Mouse (Mus musculus): Measurements from ENCODE around the gene Sh2d1b2. TPM values are rescaled to one million over a fixed set of nuclear protein-coding genes. Genes with fewer than 3 reads are reported as not detected.

Sh2d1b2 gene
- under 1 TPM in 1 of 2 experiments, not detected in 1; 0.34 TPM for polyA plus RNA-seq (2017; shearing (Covaris generic))

DNA sequence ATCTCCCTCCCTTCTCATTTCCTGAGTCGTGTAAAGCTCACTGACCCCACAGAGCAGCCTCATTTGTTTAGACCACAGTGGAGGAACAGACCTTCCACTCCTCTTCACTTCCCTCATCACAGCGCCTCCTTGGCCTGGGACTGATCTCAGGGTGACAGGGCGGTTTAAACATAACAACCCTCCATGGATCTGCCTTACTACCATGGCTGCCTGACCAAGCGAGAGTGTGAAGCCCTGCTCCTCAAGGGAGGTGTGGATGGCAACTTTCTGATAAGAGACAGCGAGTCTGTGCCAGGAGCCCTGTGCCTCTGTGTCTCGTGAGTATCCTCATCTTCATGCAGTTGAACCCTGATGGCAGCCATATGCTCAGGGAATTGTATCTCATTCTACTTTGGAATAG, at the start of gene Sh2d1b2:
Gene Sh2d1b2, plus strand, starts transcription at position 62 of the 400 bp plus-strand sequence.

DNA sequence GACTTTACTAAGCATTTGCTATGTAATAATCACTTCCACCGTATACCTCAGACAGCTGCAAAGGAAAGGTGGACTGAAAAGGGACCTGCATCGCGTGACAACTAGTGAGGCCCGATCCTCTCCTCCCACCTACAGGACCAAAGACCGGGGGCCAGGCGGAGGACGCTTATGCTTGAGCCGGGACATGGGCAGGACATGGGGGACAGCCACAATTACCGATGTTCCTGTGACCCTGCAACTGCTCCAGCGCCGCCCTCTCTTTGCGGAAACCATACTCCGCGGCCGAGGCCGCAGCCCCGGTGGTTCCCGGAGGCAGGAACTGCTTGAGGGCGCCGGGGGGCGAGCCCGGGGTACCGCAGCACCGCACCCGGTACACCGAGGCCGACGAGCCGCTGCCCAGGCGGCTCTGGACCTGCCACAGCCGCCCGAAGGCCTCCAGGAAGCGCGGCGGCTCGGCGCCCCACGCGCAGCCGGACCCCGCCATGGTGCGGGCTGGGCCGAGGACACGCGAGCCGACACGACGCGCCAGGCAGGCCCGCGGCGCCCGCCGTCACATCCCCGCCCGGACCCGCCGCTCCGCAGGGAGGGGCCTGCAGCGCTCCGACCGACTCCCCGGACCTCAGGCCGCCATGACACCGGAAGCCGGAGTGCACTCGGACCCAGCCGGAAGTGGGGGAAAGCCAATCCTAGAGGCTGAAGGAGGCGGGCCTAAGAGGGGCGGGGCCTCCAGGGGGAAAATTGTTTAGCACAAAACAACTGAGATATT, 17.6 kb upstream of the Sh2d1b2 start, which contains the start of gene Uhmk1:
Gene Uhmk1, minus strand, starts transcription at position 641 of the 766 bp plus-strand sequence.

DNA sequence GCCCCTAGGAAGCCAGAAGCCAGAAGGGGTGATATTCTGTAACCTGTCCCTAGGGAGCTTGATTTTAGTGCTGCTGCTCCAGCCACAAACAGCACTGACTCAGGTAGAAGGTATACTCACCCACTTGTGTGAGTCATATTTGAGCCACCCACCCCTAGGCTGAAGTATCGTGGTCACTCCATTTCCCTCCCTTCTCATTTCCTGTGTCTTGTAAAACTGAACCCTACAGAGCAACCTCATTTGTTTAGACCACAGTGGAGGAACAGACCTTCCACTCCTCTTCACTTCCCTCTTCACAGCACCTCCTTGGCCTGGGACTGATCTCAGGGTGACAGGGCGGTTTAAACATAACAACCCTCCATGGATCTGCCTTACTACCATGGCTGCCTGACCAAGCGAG, 44.5 kb downstream of the Sh2d1b2 start, which contains the start of gene Sh2d1b1:
Gene Sh2d1b1, plus strand, starts transcription at position 305 of the 400 bp plus-strand sequence.

Other genes with a start within 250 kb of the Sh2d1b2 start
- gene Ddr2, start 122.0 kb upstream of the Sh2d1b2 start, polyA plus RNA-seq (2017; shearing (Covaris generic)), result under 1 TPM in 1 of 2 experiments, not detected in 1; 0.25 TPM
- 10 to 100 TPM; 36.9 to 42.5 TPM for gene Uap1, start 57.8 kb upstream of the Sh2d1b2 start, polyA plus RNA-seq (2017; shearing (Covaris generic))
- gene Uhmk1, start 17.4 kb upstream of the Sh2d1b2 start, polyA plus RNA-seq (2017; shearing (Covaris generic)), result 10 to 100 TPM; 14.1 to 34.0 TPM
- gene Sh2d1b1, start 44.6 kb downstream of the Sh2d1b2 start, polyA plus RNA-seq (2017; shearing (Covaris generic)), result under 1 TPM in 1 of 2 experiments, not detected in 1; 0.37 TPM
- gene Gm7694, start 73.6 kb downstream of the Sh2d1b2 start, polyA plus RNA-seq (2017; shearing (Covaris generic)), result under 1 TPM in 1 of 2 experiments, not detected in 1; 0.19 TPM
- not detected for gene Spata46, start 76.1 kb downstream of the Sh2d1b2 start, polyA plus RNA-seq (2017; shearing (Covaris generic))

Measured in activated CD4-positive, CD25-positive, alpha-beta regulatory T cell (primary cell).